Mouse (Mus musculus) stomach, postnatal 0 days (tissue): Measurements from ENCODE around the gene Rpp38.

ENCODE experiments used
- CTCF ChIP-seq: IDR thresholded peaks from 2 replicates; pipeline ENCODE4 v1.5.1; 2016; ENCODE audit warnings: antibody characterized with exemption, low read depth, mild to moderate bottlenecking, moderate library complexity
- EP300 ChIP-seq: optimal IDR thresholded peaks from 2 replicates; pipeline ENCODE3; 2016; ENCODE audit warnings: antibody characterized with exemption

DNA sequence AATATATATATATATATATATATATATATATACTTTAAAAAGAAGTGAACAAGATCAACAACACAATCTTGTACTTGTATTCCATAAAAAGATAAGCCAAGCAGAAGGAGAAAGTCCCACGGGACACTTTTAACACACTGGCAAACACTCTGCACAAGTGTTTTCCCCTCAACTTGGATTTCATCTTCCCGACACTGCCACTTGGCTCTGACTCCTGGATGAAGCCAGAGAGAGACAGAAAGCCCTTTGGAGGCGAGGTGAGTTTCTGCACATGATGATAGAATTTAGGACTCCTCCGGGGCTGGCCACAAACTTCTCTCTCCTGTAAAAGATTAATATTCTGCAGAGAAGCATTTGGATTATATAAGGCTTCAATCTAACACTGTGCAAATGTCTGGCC, 51.1 kb downstream of the Rpp38 start:
- no peak for TF ChIP-seq CTCF
- no peak for TF ChIP-seq EP300
